Mouse (Mus musculus) cortical plate, adult 2 months (tissue): ENCODE measurements at regions not wholly inside any gene's neighbourhood (a gene's known extent, or its start where the extent isn't known, plus 50 kb on each side); places are given as distances from the start of the nearest gene placed in this dataset.
A peak's percentile ranks its signal among the peaks of the same experiment; 100 is the strongest.
"Not testable (repeated sequence)": the region's sequence is repeated elsewhere in the genome, so short reads cannot be mapped to it uniquely, and the experiment has no call there.

Experiments
- H3K27ac ChIP-seq: fragments of 200-500 bp; 2 replicates; pipeline ENCODE4 v1.5.1; 2012; ENCODE audit warnings: low read length, control low read depth, inconsistent platforms; ENCODE audit not compliant: insufficient read depth
- H3K4me1 ChIP-seq: fragments of 200-500 bp; 2 replicates; pipeline ENCODE4 v1.6.1; 2011; ENCODE audit warnings: low read length; ENCODE audit not compliant: control insufficient read depth, insufficient read depth
- H3K4me3 ChIP-seq: fragments of 200-500 bp; 2 replicates; pipeline ENCODE4 v1.5.1; 2011; ENCODE audit warnings: mild to moderate bottlenecking, low read length, control low read depth; ENCODE audit not compliant: insufficient read depth
- CTCF ChIP-seq: fragments of 200-500 bp; IDR thresholded peaks from 2 replicates; pipeline ENCODE4 v1.5.1; 2011; ENCODE audit warnings: mild to moderate bottlenecking, control low read depth, low read length; ENCODE audit not compliant: insufficient read depth; ENCODE audit errors: extremely low read depth
- POLR2A ChIP-seq: fragments of 200-500 bp; IDR thresholded peaks from 2 replicates; pipeline ENCODE4 v1.6.1; 2011; ENCODE audit warnings: mild to moderate bottlenecking, low read length, control low read depth; ENCODE audit not compliant: insufficient read depth; ENCODE audit errors: extremely low read depth

GRCm38 (mm10) chr10:10070146-10070545 is 169.3 kb upstream of the Stxbp5 start:
- no peak overlapping the region for H3K27ac ChIP-seq
- TF ChIP-seq CTCF: no peak
- no peak for TF ChIP-seq POLR2A

GRCm38 (mm10) chr10:10069704-10070103 is 168.8 kb upstream of the Stxbp5 start:
- H3K4me1 ChIP-seq, H3K27ac ChIP-seq, H3K4me3 ChIP-seq: not testable (repeated sequence)

More at GRCm38 (mm10) chr10:10070146-10070545, 169.3 kb upstream of the Stxbp5 start:
- H3K4me3 ChIP-seq: no peak overlapping the region
- H3K4me1 ChIP-seq: no peaks in the 10 kb centered on the region

- Histone ChIP-seq H3K4me3 (no peak overlapping the region), H3K27ac (no peak overlapping the region), H3K4me1 (no peaks in the 10 kb centered on the region)
- TF ChIP-seq POLR2A (no peak), CTCF (no peak)
These were observed 145.9 kb upstream of the Stxbp5 start for GRCm38 (mm10) chr10:10046753-10047152.

- TF ChIP-seq POLR2A (no peak), CTCF (no peak)
- Histone ChIP-seq H3K4me3 (no peak overlapping the region), H3K4me1 (no peaks in the 10 kb centered on the region), H3K27ac (no peak overlapping the region)
These were observed 145.4 kb upstream of the Stxbp5 start for GRCm38 (mm10) chr10:10046318-10046717.

- Histone ChIP-seq H3K27ac (no peak overlapping the region), H3K4me3 (no peak overlapping the region), H3K4me1 (no peaks in the 10 kb centered on the region)
- TF ChIP-seq POLR2A: no peak
- no peak for TF ChIP-seq CTCF
These were observed 108.4 kb upstream of the Stxbp5 start for GRCm38 (mm10) chr10:10009244-10009643.

- Histone ChIP-seq H3K4me3 (no peak overlapping the region), H3K4me1 (no peaks in the 10 kb centered on the region), H3K27ac (no peak overlapping the region)
- no peak for TF ChIP-seq POLR2A
- no peak for TF ChIP-seq CTCF
These were observed 97.7 kb upstream of the Stxbp5 start for GRCm38 (mm10) chr10:9998621-9999020.

- Histone ChIP-seq H3K27ac (no peak overlapping the region), H3K4me1 (no peaks in the 10 kb centered on the region; the same call in 1 of the 2 replicates), H3K4me3 (no peak overlapping the region)
- no peak for TF ChIP-seq POLR2A
- TF ChIP-seq CTCF: no peak
These were observed 95.3 kb upstream of the Stxbp5 start for GRCm38 (mm10) chr10:9996211-9996610.

GRCm38 (mm10) chr10:9992798-9993197 is 91.9 kb upstream of the Stxbp5 start:
- TF ChIP-seq CTCF: no peak
- TF ChIP-seq POLR2A: no peak
- no peak overlapping the region for H3K27ac ChIP-seq

GRCm38 (mm10) chr10:9985407-9985806 is 84.5 kb upstream of the Stxbp5 start:
- no peak overlapping the region for H3K4me3 ChIP-seq
- no peak overlapping the region for H3K27ac ChIP-seq
- no peak for TF ChIP-seq CTCF
- no peak for TF ChIP-seq POLR2A
- H3K4me1 ChIP-seq: no peaks in the 10 kb centered on the region

More at GRCm38 (mm10) chr10:9992798-9993197, 91.9 kb upstream of the Stxbp5 start:
- H3K4me3 ChIP-seq: no peak overlapping the region
- no peaks in the 10 kb centered on the region; the same call in 1 of the 2 replicates for H3K4me1 ChIP-seq

GRCm38 (mm10) chr10:9976424-9976823 is 75.5 kb upstream of the Stxbp5 start:
- H3K4me1 ChIP-seq: no peaks in the 10 kb centered on the region; the same call in 1 of the 2 replicates
- TF ChIP-seq CTCF (no peak), POLR2A (no peak)
- no peak overlapping the region for H3K27ac ChIP-seq
- H3K4me3 ChIP-seq: peak overlapping the region; percentile 31; the same call in 1 of the 2 replicates
